ENCODE assay signal across 10 mouse cellular contexts in the genomic region with DNA sequence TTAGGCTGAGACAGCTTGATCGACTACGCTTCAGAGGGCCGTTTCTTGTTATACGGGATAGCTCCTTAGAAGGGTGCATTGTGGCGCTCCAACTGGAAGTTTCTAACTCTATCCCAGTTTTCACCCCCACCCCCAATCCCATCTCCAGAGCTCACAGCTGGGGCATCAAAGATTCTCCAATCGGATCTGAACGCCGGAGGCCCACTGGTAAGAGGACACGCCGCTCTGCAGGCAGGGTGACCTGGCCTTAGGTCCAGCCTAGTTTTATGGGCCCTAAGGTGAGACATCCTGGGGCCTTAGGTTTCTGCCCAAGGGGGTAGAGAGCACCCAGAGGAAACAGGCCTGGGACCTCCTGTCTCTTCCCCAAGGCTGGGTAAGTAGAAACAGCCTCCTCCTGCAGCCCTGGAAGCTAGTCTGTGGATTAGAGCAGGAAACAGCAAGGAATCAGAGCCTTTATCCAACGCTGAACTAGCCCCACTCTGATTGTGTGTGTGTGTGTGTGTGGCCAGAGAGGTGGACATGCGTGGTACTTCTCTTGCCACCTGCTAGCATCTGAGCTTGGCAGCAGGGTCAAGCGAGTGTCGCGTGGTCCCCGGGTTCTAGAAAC. TPM values are rescaled to one million over a fixed set of nuclear protein-coding genes. Genes with fewer than 3 reads are reported as not detected.
DNase-seq lines count a peak whose midpoint lies in the region; ATAC-seq and TF ChIP-seq lines count a peak whose summit lies in the region.
"Had no signal": no experiment of that assay in that cellular context is flagged by ENCODE, and none has a peak within 500 bp of the region (broad histone marks: within the 10 kb centered on the region; RNA-seq: fewer than 3 reads in every experiment).

No protein-coding gene starts in this region.

- H3K4me2 ChIP-seq in lung, embryonic 14.5 days: peak overlapping the region; percentile 62
- H3K4me2 ChIP-seq in forebrain, embryonic 13.5 days: peak overlapping the region; percentile 85
- H3K4me2 ChIP-seq in limb, embryonic 11.5 days (ENCODE audit: low read depth, severe bottlenecking): peak overlapping the region; percentile 78
- peak overlapping the region; percentile 42 for H3K4me2 ChIP-seq in stomach, embryonic 14.5 days (replicated peaks; ENCODE audit: low read depth, low read length)

- no peaks in the 10 kb centered on the region for H3K36me3 ChIP-seq in lung, embryonic 14.5 days (ENCODE audit: insufficient read depth)
- H3K36me3 ChIP-seq in forebrain, embryonic 13.5 days (ENCODE audit: poor library complexity, severe bottlenecking): no peaks in the 10 kb centered on the region
- no peaks in the 10 kb centered on the region for H3K36me3 ChIP-seq in limb, embryonic 11.5 days (ENCODE audit: control insufficient read depth, insufficient read depth, low read length)
- no peaks in the 10 kb centered on the region for H3K36me3 ChIP-seq in stomach, embryonic 14.5 days (ENCODE audit: control insufficient read depth, insufficient read depth, low read length)

- H3K4me3 ChIP-seq in lung, embryonic 14.5 days (ENCODE audit: low read depth, low read length): peak overlapping the region; percentile 33
- peak overlapping the region; percentile 47 for H3K4me3 ChIP-seq in forebrain, embryonic 13.5 days
- H3K4me3 ChIP-seq in limb, embryonic 11.5 days (ENCODE audit: low read depth, low read length): peak overlapping the region; percentile 29
- peak overlapping the region; percentile 20 for H3K4me3 ChIP-seq in stomach, embryonic 14.5 days (ENCODE audit: low read depth, low read length)
- H3K4me3 ChIP-seq: myocyte had no signal

- ATAC-seq in lung, embryonic 14.5 days (ENCODE audit: insufficient read depth): no peak
- ATAC-seq in forebrain, embryonic 13.5 days: no peak
- ATAC-seq in limb, embryonic 11.5 days (ENCODE audit: insufficient number of reproducible peaks, low FRiP score, low TSS enrichment, low read depth): no peak; the same call in 1 of the 2 replicates
- no peak; the same call in 1 of the 2 replicates for ATAC-seq in stomach, embryonic 14.5 days (ENCODE audit: insufficient number of reproducible peaks, insufficient read depth, low FRiP score, low read depth)
- no peak for ATAC-seq in frontal cortex, adult (ENCODE audit: low TSS enrichment)

- 5% methylated on average over 16 of the region's 16 CpGs for WGBS in lung, embryonic 14.5 days
- 12% methylated on average over 16 of the region's 16 CpGs for WGBS in forebrain, embryonic 13.5 days
- WGBS in limb, embryonic 11.5 days: 2% methylated on average over 16 of the region's 16 CpGs
- WGBS in stomach, embryonic 14.5 days: 10% methylated on average over 16 of the region's 16 CpGs

- no peak overlapping the region for H3K27ac ChIP-seq in lung, embryonic 14.5 days (ENCODE audit: low read depth)
- H3K27ac ChIP-seq in forebrain, embryonic 13.5 days: peak overlapping the region; percentile 41
- H3K27ac ChIP-seq in limb, embryonic 11.5 days (replicated peaks; ENCODE audit: low read depth, low read length): no peak overlapping the region
- H3K27ac ChIP-seq in stomach, embryonic 14.5 days (ENCODE audit: low read length): no peak overlapping the region

- no peak for TF ChIP-seq CTCF in lung, embryonic 14.5 days (IDR thresholded peaks at IDR 0.05; ENCODE audit: low read depth)

- H3K9me3 ChIP-seq in lung, embryonic 14.5 days (ENCODE audit: low read depth, low read length): no peaks in the 10 kb centered on the region
- no peaks in the 10 kb centered on the region for H3K9me3 ChIP-seq in forebrain, embryonic 13.5 days (replicated peaks)
- no peaks in the 10 kb centered on the region for H3K9me3 ChIP-seq in limb, embryonic 11.5 days (ENCODE audit: control insufficient read depth, low read length)
- H3K9me3 ChIP-seq in stomach, embryonic 14.5 days (ENCODE audit: control insufficient read depth, low read depth, low read length): no peaks in the 10 kb centered on the region

- peaks cover 86% of the 10 kb centered on the region for H3K27me3 ChIP-seq in lung, embryonic 14.5 days (ENCODE audit: insufficient read depth, low read length)
- H3K27me3 ChIP-seq in forebrain, embryonic 13.5 days: peaks cover 44% of the 10 kb centered on the region
- H3K27me3 ChIP-seq in limb, embryonic 11.5 days (ENCODE audit: control insufficient read depth, insufficient read depth, low read length): peaks cover 64% of the 10 kb centered on the region
- H3K27me3 ChIP-seq in stomach, embryonic 14.5 days (ENCODE audit: control insufficient read depth, insufficient read depth, low read length): peaks cover 62% of the 10 kb centered on the region

- H3K9ac ChIP-seq in lung, embryonic 14.5 days: no peak overlapping the region
- peak overlapping the region; percentile 69 for H3K9ac ChIP-seq in forebrain, embryonic 13.5 days
- H3K9ac ChIP-seq in limb, embryonic 11.5 days (ENCODE audit: low read length): peak overlapping the region; percentile 34
- H3K9ac ChIP-seq in stomach, embryonic 14.5 days (replicated peaks; ENCODE audit: low read depth, low read length): no peak overlapping the region

- no peaks in the 10 kb centered on the region for H3K4me1 ChIP-seq in lung, embryonic 14.5 days (ENCODE audit: insufficient read depth)
- H3K4me1 ChIP-seq in forebrain, embryonic 13.5 days: peaks cover 61% of the 10 kb centered on the region
- H3K4me1 ChIP-seq in limb, embryonic 11.5 days (ENCODE audit: control insufficient read depth, insufficient read depth, low read length): peaks cover 24% of the 10 kb centered on the region
- peaks cover 13% of the 10 kb centered on the region; the same call in 1 of the 2 replicates for H3K4me1 ChIP-seq in stomach, embryonic 14.5 days (ENCODE audit: control insufficient read depth, insufficient read depth, low read length)

- no peak for DNase-seq in lung, embryonic 14.5 days
- no peak for DNase-seq in lung, postnatal 10 days
- peak; percentile 67 for DNase-seq in limb, embryonic 11.5 days (ENCODE audit: low spot score)
- DNase-seq in yolk sac, embryonic 10.5 days (ENCODE audit: low spot score): no peak
- DNase-seq in adrenal gland, postnatal 4 days (ENCODE audit: low spot score in 2 of 2): no peak

RNA-seq across cellular contexts. Expression of a gene that starts 3.8 kb away (rescaled TPM):
- polyA plus RNA-seq in lung, embryonic 14.5 days (2014; fragmentation: Nextera tagmentation; extraction: Ambion mirVana): not detected in 2 replicates
- 11.8 and 15.6 TPM in 2 replicates for polyA plus RNA-seq in forebrain, embryonic 13.5 days (2015; fragmentation: Nextera tagmentation; extraction: Ambion mirVana)
- polyA plus RNA-seq in limb, embryonic 11.5 days (2014; fragmentation: Nextera tagmentation; extraction: Ambion mirVana): 0.40 and 1.3 TPM in 2 replicates
- polyA plus RNA-seq in stomach, embryonic 14.5 days (2014; fragmentation: Nextera tagmentation; extraction: Ambion mirVana): not detected in 2 replicates
- under 1 TPM in 1 of 2 experiments, not detected in 1; 0.17 TPM for total RNA-seq in adrenal gland, postnatal 4 days (2021)
- polyA plus RNA-seq: large intestine, adult 2 months had no signal

Comparison
In these comparisons a context has a peak if more than half of its experiments do, and no peak if none do; other contexts are left out.
1. H3K9ac ChIP-seq: peak in forebrain, embryonic 13.5 days (single experiment) and limb, embryonic 11.5 days (single experiment); none in lung, embryonic 14.5 days (single experiment) and stomach, embryonic 14.5 days (single experiment).
2. Peak in every context shown above with its lines, with median percentiles within 50 percentile points of each other: H3K4me2 ChIP-seq and H3K4me3 ChIP-seq.